Mouse (Mus musculus) midbrain, embryonic 15.5 days (tissue): Measurements from ENCODE around the gene Naa11. TPM values are rescaled to one million over a fixed set of nuclear protein-coding genes. Genes with fewer than 3 reads are reported as not detected.

Experiments used
- ATAC-seq: fragments of 200-750 bp; cut with Nextera tagmentation; replicated peaks from 2 replicates; pipeline ENCODE4 v1.8.0; 2017; ENCODE audit warnings: moderate TSS enrichment
- H3K27ac ChIP-seq: fragments of 300-500 bp; sonication (generic); 2 replicates; pipeline ENCODE4 v1.5.1; 2015; ENCODE audit warnings: mild to moderate bottlenecking, inconsistent platforms
- H3K27me3 ChIP-seq: fragments of 300-500 bp; sonication (generic); replicated peaks from 2 replicates; pipeline ENCODE4 v1.6.1; 2015; ENCODE audit warnings: inconsistent platforms
- H3K36me3 ChIP-seq: fragments of 300-500 bp; sonication (generic); replicated peaks from 2 replicates; pipeline ENCODE4 v1.6.1; 2015; ENCODE audit warnings: inconsistent platforms
- H3K4me1 ChIP-seq: fragments of 300-500 bp; sonication (generic); 2 replicates; pipeline ENCODE4 v1.6.1; 2015; ENCODE audit warnings: inconsistent platforms
- H3K4me2 ChIP-seq: fragments of 300-500 bp; sonication (generic); 2 replicates; pipeline ENCODE4 v1.6.1; 2015; ENCODE audit warnings: inconsistent platforms, mild to moderate bottlenecking, moderate library complexity
- H3K4me3 ChIP-seq: fragments of 300-500 bp; sonication (generic); 2 replicates; pipeline ENCODE4 v1.5.1; 2015; ENCODE audit warnings: mild to moderate bottlenecking, inconsistent platforms
- H3K9ac ChIP-seq: fragments of 300-500 bp; sonication (generic); 2 replicates; pipeline ENCODE4 v1.6.1; 2015; ENCODE audit warnings: mild to moderate bottlenecking, inconsistent platforms
- H3K9me3 ChIP-seq: fragments of 300-500 bp; sonication (generic); 2 replicates; pipeline ENCODE4 v1.6.1; 2016; ENCODE audit warnings: inconsistent platforms
- WGBS: fragments of 180-500 bp; shearing (Covaris S2); methylation state at CpG from one replicate; pipeline ENCODE4 v1.1.7; 2015; ENCODE audit warnings: mixed read lengths; 5-methylcytosine and 5-hydroxymethylcytosine counted together
- polyA plus RNA-seq: library from polyadenylated mRNA; unstranded; fragments of >200 nt; fragmentation: Nextera tagmentation; extraction: Ambion mirVana; gene quantifications from 2 replicates; pipeline ENCODE4 v1.2.1, GENCODE M21; 2015

Naa11 gene
- polyA plus RNA-seq, 1 experiment from 2014 or later = not detected

- Histone ChIP-seq H3K27me3 (no peaks in the 10 kb centered on the region), H3K27ac (no peak overlapping the region), H3K9ac (no peak overlapping the region), H3K4me1 (no peaks in the 10 kb centered on the region), H3K36me3 (no peaks in the 10 kb centered on the region), H3K4me2 (no peak overlapping the region), H3K9me3 (no peaks in the 10 kb centered on the region), H3K4me3 (no peak overlapping the region)
- ATAC-seq = no peak
- 59% methylated on average over 3 of the region's 3 CpGs for WGBS
These were observed 57.4 kb downstream of the Naa11 start for GRCm38 (mm10) chr5:97334794-97335193.

Other genes with a start within 250 kb of the Naa11 start
- gene Gk2, start 64.6 kb upstream of the Naa11 start, polyA plus RNA-seq = not detected in 2 replicates